Mouse (Mus musculus) layer of hippocampus, adult 9-11 months (tissue): Measurements from ENCODE around the gene Xrn2.

ENCODE experiments used
- DNase-seq: peaks from one replicate; pipeline ENCODE4 v3.0.0; 2022

The Xrn2 gene

DNA sequence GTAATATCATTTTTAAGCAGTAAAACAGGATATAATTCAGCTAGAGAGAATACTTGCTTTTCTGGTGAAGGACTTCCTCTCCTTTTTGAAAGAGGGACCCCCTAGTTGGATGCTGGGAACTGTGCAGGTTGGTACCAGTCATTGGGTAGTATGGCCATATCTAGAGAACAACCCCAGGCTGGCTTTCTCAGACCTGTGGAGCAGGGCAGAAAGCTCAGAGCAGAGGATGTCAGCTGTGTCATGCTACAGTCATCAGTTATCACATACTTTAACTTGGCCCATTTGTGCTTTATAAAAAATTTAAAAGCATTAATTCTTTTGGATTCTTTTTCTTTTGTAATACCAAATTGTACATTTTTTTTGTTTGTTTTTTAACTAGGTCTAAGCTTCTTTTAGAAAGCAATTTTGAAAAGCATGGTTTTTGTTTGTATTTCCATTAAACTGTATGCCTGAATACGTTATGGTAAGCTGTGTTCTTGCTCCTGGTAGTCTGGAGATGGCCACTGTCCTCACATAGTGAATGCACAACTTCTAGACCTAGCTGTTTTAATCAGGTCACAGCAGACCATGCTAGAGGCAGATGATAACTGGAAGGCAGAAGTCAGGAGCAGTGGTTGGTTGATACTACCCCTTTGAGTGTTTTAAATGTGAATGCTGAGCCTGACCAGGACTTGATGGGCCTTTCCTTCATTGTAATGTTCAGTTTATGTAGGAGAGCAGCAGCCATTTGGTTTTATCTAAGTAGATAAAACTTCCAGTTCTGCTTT is 54.9 kb downstream of the Xrn2 start:
- no peak for DNase-seq

DNA sequence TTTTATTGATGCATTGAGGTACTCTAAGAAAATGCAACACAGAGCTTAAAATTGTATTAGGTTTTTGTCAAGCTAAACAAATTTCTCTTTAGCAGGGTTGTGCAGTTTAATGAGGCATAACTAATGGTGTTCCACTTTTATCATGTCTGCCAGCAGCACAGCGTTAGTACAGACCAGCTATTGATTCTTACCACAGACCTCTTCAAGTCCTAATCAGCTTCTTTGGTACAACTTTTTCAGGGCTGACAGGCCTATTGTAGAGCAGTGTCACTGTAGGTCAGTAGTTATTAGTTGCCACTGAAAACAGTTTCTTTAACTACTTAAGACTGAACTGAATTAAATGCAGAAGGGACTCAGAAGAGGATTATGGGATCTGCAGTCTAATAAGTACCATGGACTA is 56.3 kb downstream of the Xrn2 start:
- DNase-seq: no peak

- DNase-seq: no peak
These were observed 57.5 kb downstream of the Xrn2 start for GRCm38 (mm10) chr2:147070305-147070704.

DNA sequence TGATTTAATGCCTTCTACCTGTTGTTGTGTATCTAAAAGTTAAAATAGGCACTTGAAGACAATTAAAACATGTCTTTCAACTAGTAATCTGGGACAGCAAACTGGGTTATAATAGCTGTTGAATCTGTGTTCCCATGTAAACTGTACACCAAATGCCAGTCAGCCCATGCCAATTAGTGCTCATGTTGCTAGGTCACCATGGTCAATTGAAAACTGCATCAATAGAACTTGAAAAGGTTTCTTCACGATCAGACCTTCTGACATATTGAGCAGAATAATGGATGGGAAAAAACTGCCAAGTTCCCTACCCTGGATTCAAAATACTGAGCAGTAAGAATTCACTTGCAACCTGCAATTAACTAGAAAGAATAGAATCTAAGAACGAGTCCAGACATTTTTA is 61.2 kb downstream of the Xrn2 start:
- peak; percentile 35 for DNase-seq

DNA sequence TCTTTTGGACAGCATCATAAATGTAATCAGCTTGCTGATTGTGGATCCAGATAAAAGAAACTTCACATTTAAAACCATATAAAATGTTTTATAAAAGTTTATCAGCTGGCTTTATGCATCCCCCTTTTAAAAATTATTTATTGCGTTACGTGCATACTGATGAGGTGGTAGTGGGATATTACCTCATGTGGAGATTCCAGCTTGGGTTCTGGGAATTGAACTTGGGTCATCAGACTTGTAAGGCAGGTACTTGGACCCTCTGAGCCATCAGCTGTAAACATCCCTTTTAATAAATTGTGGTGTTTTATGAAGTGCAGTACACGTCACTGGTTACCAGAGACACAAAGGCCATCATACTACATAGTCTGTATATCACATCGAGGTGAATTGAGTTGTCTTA is 61.6 kb downstream of the Xrn2 start:
- no peak for DNase-seq

DNA sequence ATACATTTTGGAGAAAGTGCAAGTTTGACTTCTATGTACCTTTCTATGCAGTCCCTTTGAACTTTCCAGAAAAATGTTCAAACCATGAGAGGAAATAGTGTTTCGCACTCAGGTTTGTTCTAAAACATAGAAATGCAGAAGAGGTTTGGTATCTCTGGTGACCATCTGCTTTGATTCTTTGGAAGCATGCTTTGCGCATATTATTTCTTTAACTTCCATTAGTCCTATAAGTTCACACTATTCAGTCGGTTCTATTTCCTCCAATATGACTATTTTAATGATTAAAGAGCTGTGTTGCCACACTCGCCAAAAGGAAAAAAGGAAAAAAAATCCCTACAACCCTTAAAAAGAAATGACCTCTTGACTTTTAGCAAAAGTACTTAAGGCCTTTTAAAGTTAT is 69.6 kb downstream of the Xrn2 start:
- DNase-seq: no peak

- DNase-seq: no peak
These were observed 70.9 kb downstream of the Xrn2 start for GRCm38 (mm10) chr2:147083471-147084365.

GRCm38 (mm10) chr2:147084366-147085071 is 71.7 kb downstream of the Xrn2 start:
- no peak for DNase-seq

DNA sequence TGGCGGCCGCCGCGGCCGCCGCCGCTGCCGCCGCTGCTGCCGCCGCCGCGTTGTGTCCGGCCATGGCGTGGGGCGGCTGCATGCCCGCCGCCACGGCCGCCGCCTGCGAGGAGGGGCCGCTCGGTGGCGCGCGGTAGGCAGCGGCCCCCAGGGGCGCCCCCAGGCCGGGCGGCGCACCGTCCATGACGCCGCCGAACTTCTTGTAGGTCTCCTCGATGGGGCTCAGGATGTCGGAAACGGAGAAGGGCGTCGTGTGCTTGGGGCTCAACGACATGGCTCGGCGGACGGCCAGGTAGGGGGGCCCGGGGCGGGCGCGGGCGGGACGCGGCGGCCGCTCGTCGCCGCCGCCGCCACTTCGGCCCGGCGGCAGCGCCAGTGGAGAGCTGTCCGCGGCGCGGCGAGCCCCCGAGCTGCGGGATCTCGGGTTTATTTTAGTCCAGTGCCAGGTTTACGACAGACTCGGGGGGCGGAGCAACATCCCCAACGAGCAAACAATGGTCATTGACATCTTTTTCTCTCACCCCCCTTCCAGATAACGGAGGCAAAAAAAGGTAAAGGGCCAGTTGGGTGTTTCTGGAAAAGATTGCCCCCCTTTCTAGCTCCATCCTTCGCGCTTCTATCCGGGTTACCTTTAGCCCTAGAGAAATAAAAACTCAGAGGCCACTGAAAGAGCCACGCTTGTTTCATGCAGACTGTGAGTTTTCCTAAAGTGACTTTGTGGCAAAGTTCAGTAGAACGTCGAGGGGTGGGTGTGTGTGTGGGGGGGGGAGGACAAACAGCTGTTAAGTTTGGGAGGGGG is 72.5 kb downstream of the Xrn2 start, which contains the start of gene Nkx2-4:
TSS of gene Nkx2-4 (minus strand) at position 374 of the 799 bp plus-strand sequence.
- no peak for DNase-seq

- no peak for DNase-seq
These were observed 73.1 kb downstream of the Xrn2 start for GRCm38 (mm10) chr2:147085937-147086336.

DNA sequence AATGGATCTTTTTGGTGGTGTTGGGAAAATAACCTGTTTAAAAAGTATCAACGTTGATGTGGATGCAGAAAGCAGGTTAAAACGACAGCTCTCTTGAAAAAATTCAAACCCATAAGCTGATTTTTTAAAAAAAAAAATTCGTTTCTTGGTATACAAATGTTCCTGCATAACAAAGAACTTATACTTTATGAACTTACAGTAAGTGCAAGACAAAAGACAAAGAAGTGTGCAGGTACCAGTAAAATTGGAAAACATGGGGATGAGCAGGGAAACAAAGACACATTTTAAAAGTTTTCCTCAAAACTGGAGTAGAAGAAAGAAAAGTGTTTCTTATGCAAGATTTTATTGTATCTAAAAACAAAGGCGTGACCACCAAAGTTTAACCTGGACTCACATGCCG is 73.6 kb downstream of the Xrn2 start:
- DNase-seq: no peak

DNA sequence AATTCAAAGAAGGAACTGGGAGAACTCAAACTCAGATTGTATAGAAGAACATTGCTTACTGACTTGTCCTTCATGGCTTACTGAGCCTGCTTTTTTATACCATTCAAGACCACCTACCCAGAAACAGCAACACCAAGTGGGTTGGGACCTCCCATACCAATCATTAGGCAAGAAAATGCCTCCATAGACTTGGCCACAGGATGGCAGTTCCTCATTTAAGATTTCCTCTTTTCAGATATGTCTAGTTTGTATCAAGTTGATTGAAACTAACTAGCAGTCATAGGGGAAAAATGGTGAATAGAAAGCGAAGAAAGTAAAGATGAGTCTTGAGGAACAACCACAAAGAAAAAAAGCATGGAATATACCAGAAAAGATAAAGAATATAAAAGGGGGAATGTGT is 106.9 kb downstream of the Xrn2 start:
- no peak for DNase-seq

DNA sequence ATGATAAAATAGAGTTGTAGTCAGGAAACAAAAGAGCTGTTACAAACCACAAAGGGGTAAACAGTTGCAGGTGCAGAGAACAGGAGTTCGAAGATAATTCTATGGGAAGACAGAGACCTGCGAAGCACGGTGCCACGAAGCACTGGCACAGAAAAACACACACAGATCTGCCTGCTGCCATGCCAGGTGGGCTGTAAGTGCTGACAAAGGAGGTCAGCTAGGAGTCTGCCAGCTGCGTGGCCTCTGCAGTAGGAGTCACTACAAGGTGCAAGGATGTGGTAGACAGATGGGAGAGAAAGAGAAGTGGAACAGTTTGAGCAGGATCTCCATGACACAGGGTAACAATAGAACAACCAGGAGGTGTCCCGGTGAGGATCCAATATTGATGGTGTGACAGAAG is 114.6 kb downstream of the Xrn2 start:
- no peak for DNase-seq
